In genomic region chr3:30366621-30367020, GRCm38 (mm10) we compare ENCODE assay signal across 17 mouse cellular contexts.
DNase-seq lines count a peak whose midpoint lies in the region; ATAC-seq and TF ChIP-seq lines count a peak whose summit lies in the region.
"Had no signal": no experiment of that assay in that cellular context is flagged by ENCODE, and none has a peak within 500 bp of the region (broad histone marks: within the 10 kb centered on the region; RNA-seq: fewer than 3 reads in every experiment).

No protein-coding gene starts in this region.

- H3K36me3 ChIP-seq in forebrain, embryonic 11.5 days (ENCODE audit: control insufficient read depth, insufficient read depth, low read length), result no peaks in the 10 kb centered on the region
- H3K36me3 ChIP-seq: liver, embryonic 13.5 days; midbrain, embryonic 13.5 days had no signal

- peak; percentile 16 for DNase-seq in adrenal gland, adult 8-10 months
- DNase-seq in adrenal gland, adult 18-20 months (ENCODE audit: low spot score in 2 of 2), result no peak
- DNase-seq in lung, adult 18-20 months, result peak; percentile 12 to 54
- no peak for DNase-seq in lung, adult 2 months
- DNase-seq in heart, postnatal 25 days (ENCODE audit: low spot score), result peak; percentile 31
- no peak for DNase-seq in forebrain, embryonic 11.5 days (ENCODE audit: low spot score)
- no peak for DNase-seq in right cerebral cortex, postnatal 36 days (ENCODE audit: low spot score in 2 of 2)
- no peak for DNase-seq in thymus, postnatal 10 days (ENCODE audit: low spot score in 2 of 2)
- DNase-seq: cerebellum, postnatal 36 days; kidney, adult 9 months; kidney, postnatal 4 days; liver, embryonic 13.5 days; right cerebral cortex, postnatal 4 days; thymus, postnatal 14 days had no signal

- no peaks in the 10 kb centered on the region for H3K27me3 ChIP-seq in forebrain, embryonic 11.5 days (ENCODE audit: control insufficient read depth, insufficient read depth, low read length)
- H3K27me3 ChIP-seq: liver, embryonic 13.5 days; midbrain, embryonic 13.5 days had no signal

- intact Hi-C loops in heart, postnatal 25 days (cut with DNase I), result loop anchor here (5.0 kb wide), 1 partner anchor 151 kb away; no protein-coding TSS in a partner anchor

- H3K4me3 ChIP-seq in lung, adult 2 months (replicated peaks; ENCODE audit: extremely low read depth, low read depth, low read length), result no peak overlapping the region
- H3K4me3 ChIP-seq in forebrain, embryonic 11.5 days (ENCODE audit: low read depth, low read length), result no peak overlapping the region
- H3K4me3 ChIP-seq: limb, embryonic 10.5 days; liver, embryonic 13.5 days; midbrain, embryonic 13.5 days; myocyte had no signal

- no peak for TF ChIP-seq POLR2A in lung, adult 2 months (IDR thresholded peaks at IDR 0.05; ENCODE audit: borderline replicate concordance, extremely low read depth, low read depth, low read length)

- no peak overlapping the region for H3K9ac ChIP-seq in forebrain, embryonic 11.5 days (ENCODE audit: low read length)
- H3K9ac ChIP-seq: liver, embryonic 13.5 days; midbrain, embryonic 13.5 days had no signal

- WGBS in lung, adult 2 months, result 72% methylated on average over 7 of the region's 7 CpGs
- WGBS in forebrain, embryonic 11.5 days, result 89% methylated on average over 7 of the region's 7 CpGs

- H3K4me2 ChIP-seq in forebrain, embryonic 11.5 days (ENCODE audit: low read depth, low read length, severe bottlenecking), result no peak overlapping the region
- H3K4me2 ChIP-seq: liver, embryonic 13.5 days; midbrain, embryonic 13.5 days had no signal

- H3K4me1 ChIP-seq in lung, adult 2 months (ENCODE audit: control insufficient read depth, insufficient read depth, low read length), result peaks cover 2% of the 10 kb centered on the region; the same call in 1 of the 2 replicates
- H3K4me1 ChIP-seq in forebrain, embryonic 11.5 days (replicated peaks; ENCODE audit: control insufficient read depth, insufficient read depth, low read length), result no peaks in the 10 kb centered on the region
- H3K4me1 ChIP-seq: liver, embryonic 13.5 days had no signal

- H3K9me3 ChIP-seq in forebrain, embryonic 11.5 days (ENCODE audit: control insufficient read depth, low read length), result no peaks in the 10 kb centered on the region
- H3K9me3 ChIP-seq: limb, embryonic 10.5 days; liver, embryonic 13.5 days; midbrain, embryonic 13.5 days had no signal

- ATAC-seq in forebrain, embryonic 11.5 days (replicated peaks; ENCODE audit: low FRiP score), result no peak
- ATAC-seq: midbrain, embryonic 13.5 days had no signal

- H3K27ac ChIP-seq in forebrain, embryonic 11.5 days (ENCODE audit: low read depth, low read length), result no peak overlapping the region
- H3K27ac ChIP-seq: limb, embryonic 10.5 days; liver, embryonic 13.5 days; midbrain, embryonic 13.5 days had no signal

- TF ChIP-seq CTCF in lung, adult 2 months (IDR thresholded peaks at IDR 0.05; ENCODE audit: insufficient read depth, low read length), result no peak

Comparison
In these comparisons a context has a peak if more than half of its experiments do, and no peak if none do; other contexts are left out.
1. DNase-seq: peak in adrenal gland, adult 8-10 months (single experiment), lung, adult 18-20 months (2 of 2) and heart, postnatal 25 days (single experiment); none in adrenal gland, adult 18-20 months (0 of 2), lung, adult 2 months (single experiment), forebrain, embryonic 11.5 days (single experiment), right cerebral cortex, postnatal 36 days (0 of 2) and thymus, postnatal 10 days (0 of 2).